Mouse (Mus musculus) forebrain, postnatal 0 days (tissue): ENCODE measurements around the gene Chst11. TPM values are rescaled to one million over a fixed set of nuclear protein-coding genes. Genes with fewer than 3 reads are reported as not detected.

ENCODE experiments used
- ATAC-seq: fragments of 200-750 bp; cut with Nextera tagmentation; 2 replicates; pipeline ENCODE4 v1.8.0; 2017; ENCODE audit warnings: mild to moderate bottlenecking, moderate library complexity
- DNase-seq: peaks from one replicate; pipeline ENCODE4 v3.0.0-alpha.2; 2015
- H3K27ac ChIP-seq: fragments of 300-500 bp; sonication (generic); 2 replicates; pipeline ENCODE4 v1.5.1; 2014; ENCODE audit warnings: low read depth, mild to moderate bottlenecking, antibody characterized with exemption, low read length, moderate library complexity, mixed read lengths
- H3K27me3 ChIP-seq: fragments of 300-500 bp; sonication (generic); 2 replicates; pipeline ENCODE4 v1.6.1; 2014; ENCODE audit warnings: mild to moderate bottlenecking, low read length, mixed read lengths; ENCODE audit not compliant: insufficient read depth
- H3K36me3 ChIP-seq: fragments of 300-500 bp; sonication (generic); 2 replicates; pipeline ENCODE4 v1.6.1; 2014; ENCODE audit warnings: mild to moderate bottlenecking, moderate library complexity; ENCODE audit not compliant: insufficient read depth
- H3K4me1 ChIP-seq: fragments of 300-500 bp; sonication (generic); 2 replicates; pipeline ENCODE4 v1.6.1; 2014; ENCODE audit warnings: antibody characterized with exemption; ENCODE audit not compliant: insufficient read depth
- H3K4me2 ChIP-seq: fragments of 300-500 bp; sonication (generic); 2 replicates; pipeline ENCODE4 v1.6.1; 2014; ENCODE audit warnings: low read depth, mild to moderate bottlenecking, moderate library complexity
- H3K4me3 ChIP-seq: fragments of 300-500 bp; sonication (generic); 2 replicates; pipeline ENCODE4 v1.5.1; 2014; ENCODE audit warnings: low read depth, low read length, mixed read lengths
- H3K9ac ChIP-seq: fragments of 300-500 bp; sonication (generic); 2 replicates; pipeline ENCODE4 v1.6.1; 2014; ENCODE audit warnings: mild to moderate bottlenecking
- H3K9me3 ChIP-seq: fragments of 300-500 bp; sonication (generic); 2 replicates; pipeline ENCODE4 v1.6.1; 2016; ENCODE audit warnings: low read length
- CTCF ChIP-seq: sonication (generic); IDR thresholded peaks from 2 replicates; pipeline ENCODE4 v1.5.1; 2016; ENCODE audit warnings: antibody characterized with exemption, control low read depth, low read depth
- WGBS: fragments of 180-500 bp; shearing (Covaris S2); extraction: QIAGEN DNeasy Blood & Tissue Kit; methylation state at CpG from one replicate; pipeline ENCODE4 v1.1.7; 2014; 5-methylcytosine and 5-hydroxymethylcytosine counted together
- polyA plus RNA-seq: library from polyadenylated mRNA; unstranded; fragments of >200 nt; fragmentation: Nextera tagmentation; extraction: Ambion mirVana; gene quantifications from 2 replicates; pipeline ENCODE4 v1.2.1, GENCODE M21; 2015
- total RNA-seq: library from RNA; depleted of rRNA; stranded (reverse); fragments of >200 nt; gene quantifications from 2 replicates; pipeline ENCODE4 v1.2.3, GENCODE M21; 2014

The Chst11 gene
- total and polyA plus RNA-seq, 2 experiments from 2014 or later, result 2.9 to 20.8 TPM

- DNase-seq (no peak), ATAC-seq (no peak)
- no peak for TF ChIP-seq CTCF
- Histone ChIP-seq H3K36me3 (no peaks in the 10 kb centered on the region), H3K4me3 (no peak overlapping the region), H3K27ac (no peak overlapping the region), H3K27me3 (no peaks in the 10 kb centered on the region), H3K4me2 (no peak overlapping the region), H3K4me1 (no peaks in the 10 kb centered on the region; the same call in 1 of the 2 replicates), H3K9ac (no peak overlapping the region), H3K9me3 (no peaks in the 10 kb centered on the region)
- 73% methylated on average over 5 of the region's 5 CpGs for WGBS
Observed at GRCm38 (mm10) chr10:83215559-83215958, 230.3 kb downstream of the Chst11 start.

- DNase-seq (no peak), ATAC-seq (no peak)
- Histone ChIP-seq H3K27me3 (no peaks in the 10 kb centered on the region), H3K36me3 (no peaks in the 10 kb centered on the region), H3K4me3 (no peak overlapping the region), H3K4me1 (no peaks in the 10 kb centered on the region), H3K9ac (no peak overlapping the region), H3K9me3 (no peaks in the 10 kb centered on the region), H3K27ac (no peak overlapping the region), H3K4me2 (no peak overlapping the region)
- 81% methylated on average over 5 of the region's 5 CpGs for WGBS
- TF ChIP-seq CTCF, result no peak
Observed at GRCm38 (mm10) chr10:83217256-83217655, 232.0 kb downstream of the Chst11 start.

GRCm38 (mm10) chr10:83218778-83219177, 233.5 kb downstream of the Chst11 start:
- DNase-seq (no peak), ATAC-seq (no peak)
- Histone ChIP-seq H3K9me3 (no peaks in the 10 kb centered on the region), H3K4me2 (no peak overlapping the region), H3K4me1 (no peaks in the 10 kb centered on the region), H3K4me3 (no peak overlapping the region), H3K36me3 (no peaks in the 10 kb centered on the region), H3K9ac (no peak overlapping the region), H3K27me3 (no peaks in the 10 kb centered on the region), H3K27ac (no peak overlapping the region)
- no peak for TF ChIP-seq CTCF
- WGBS, result 29% methylated on average over 2 of the region's 2 CpGs

- Histone ChIP-seq H3K4me1 (no peaks in the 10 kb centered on the region), H3K9me3 (no peaks in the 10 kb centered on the region), H3K27me3 (no peaks in the 10 kb centered on the region), H3K36me3 (no peaks in the 10 kb centered on the region), H3K4me2 (no peak overlapping the region), H3K27ac (no peak overlapping the region), H3K4me3 (no peak overlapping the region), H3K9ac (no peak overlapping the region)
- ATAC-seq (peak; percentile 55; the same call in 1 of the 2 replicates), DNase-seq (peak; percentile 75)
- WGBS, result 30% methylated on average over 12 of the region's 12 CpGs
- TF ChIP-seq CTCF, result peak; percentile 87
Observed at GRCm38 (mm10) chr10:83219729-83220128, 234.4 kb downstream of the Chst11 start.

GRCm38 (mm10) chr10:83220217-83220616, 234.9 kb downstream of the Chst11 start:
- 56% methylated on average over 10 of the region's 10 CpGs for WGBS
- ATAC-seq (no peak), DNase-seq (no peak)
- no peak for TF ChIP-seq CTCF
- no peaks in the 10 kb centered on the region for H3K4me1 ChIP-seq
- no peak overlapping the region for H3K4me3 ChIP-seq
- H3K9ac ChIP-seq, result no peak overlapping the region
- H3K27me3 ChIP-seq, result no peaks in the 10 kb centered on the region
- no peaks in the 10 kb centered on the region for H3K9me3 ChIP-seq
- no peak overlapping the region for H3K4me2 ChIP-seq
- H3K27ac ChIP-seq, result no peak overlapping the region
- no peaks in the 10 kb centered on the region for H3K36me3 ChIP-seq

- H3K4me1 ChIP-seq, result no peaks in the 10 kb centered on the region
- TF ChIP-seq CTCF, result no peak
- no peak overlapping the region for H3K9ac ChIP-seq
- 89% methylated on average over 3 of the region's 3 CpGs for WGBS
- no peaks in the 10 kb centered on the region for H3K36me3 ChIP-seq
- H3K27me3 ChIP-seq, result no peaks in the 10 kb centered on the region
- DNase-seq (no peak), ATAC-seq (no peak)
- no peak overlapping the region for H3K4me3 ChIP-seq
- H3K27ac ChIP-seq, result no peak overlapping the region
- H3K4me2 ChIP-seq, result no peak overlapping the region
- no peaks in the 10 kb centered on the region for H3K9me3 ChIP-seq
Observed at GRCm38 (mm10) chr10:83220847-83221246, 235.5 kb downstream of the Chst11 start.

- Histone ChIP-seq H3K36me3 (no peaks in the 10 kb centered on the region), H3K4me2 (no peak overlapping the region), H3K9ac (no peak overlapping the region), H3K9me3 (no peaks in the 10 kb centered on the region), H3K4me1 (no peaks in the 10 kb centered on the region), H3K27me3 (no peaks in the 10 kb centered on the region), H3K27ac (no peak overlapping the region), H3K4me3 (no peak overlapping the region)
- TF ChIP-seq CTCF, result peak; percentile 70
- ATAC-seq (peak; percentile 42; the same call in 1 of the 2 replicates), DNase-seq (peak; percentile 62)
- 43% methylated on average over 3 of the region's 3 CpGs for WGBS
Observed at GRCm38 (mm10) chr10:83224999-83225398, 239.7 kb downstream of the Chst11 start.
